Mouse (Mus musculus) adrenal gland, postnatal 10 days (tissue): Measurements from ENCODE around the gene Olfr324. TPM values are rescaled to one million over a fixed set of nuclear protein-coding genes. Genes with fewer than 3 reads are reported as not detected.

Experiments used
- DNase-seq: peaks from one replicate; pipeline ENCODE4 v3.0.0; 2021; ENCODE audit warnings: mixed read lengths
- long read RNA-seq, 2 experiments: library from polyadenylated mRNA; stranded (forward); transcript quantifications; one replicate each; pipeline ENCODE4 v2.0.0; 2021
- total RNA-seq, 2 experiments: library from RNA; stranded (reverse); gene quantifications; 2 replicates each; pipeline ENCODE4 v1.2.3; 2021

Olfr324 gene
- total RNA-seq: not detected
- long read RNA-seq, experiment 1: 0 reads
- long read RNA-seq, experiment 2: 0 reads

DNA sequence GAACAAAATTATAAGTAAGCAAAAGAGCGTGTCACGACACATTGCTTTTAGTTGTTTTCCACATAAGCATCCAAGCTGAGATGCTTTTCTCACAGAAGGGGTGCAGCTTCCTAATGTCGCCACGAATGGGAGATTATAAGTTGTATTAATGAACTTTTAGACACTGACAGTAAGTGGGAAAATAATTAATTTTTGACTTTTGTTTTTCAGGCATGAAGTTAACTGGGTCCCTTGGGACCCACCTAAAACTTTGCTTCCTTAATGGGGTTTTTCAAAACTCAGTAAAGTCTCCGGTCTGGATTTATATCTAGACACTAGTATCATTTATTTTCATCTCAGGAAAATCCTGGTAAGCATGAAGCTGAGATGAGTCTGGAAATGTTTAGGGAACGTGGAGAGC, at the start of gene Olfr324:
Gene Olfr324, plus strand, starts transcription at position 301 of the 400 bp plus-strand sequence.
- no peak for DNase-seq

- no peak for DNase-seq
These were observed 48.6 kb upstream of the Olfr324 start, which contains the start of gene Olfr329-ps for GRCm38 (mm10) chr11:58546322-58546721. TSS of gene Olfr329-ps (minus strand) at chr11:58546422.

DNA sequence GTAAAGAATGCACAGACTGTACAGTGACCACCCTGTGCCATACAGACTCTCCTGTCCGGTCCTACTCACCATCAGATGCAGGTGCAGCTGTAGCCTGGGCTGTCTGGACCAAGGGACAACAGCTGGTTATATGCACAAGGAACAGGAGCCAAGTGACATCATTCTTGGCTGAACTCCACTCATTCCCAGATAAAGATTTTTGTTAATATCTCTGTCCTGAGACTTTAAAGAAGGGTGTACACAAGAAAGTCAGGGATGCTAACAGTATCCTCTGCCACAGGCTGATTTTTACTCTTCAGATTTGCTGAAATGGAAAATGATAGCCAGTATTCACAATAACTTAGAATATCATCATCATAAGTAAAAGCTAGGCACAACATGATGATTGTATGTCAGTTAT, 39.4 kb upstream of the Olfr324 start, which contains the start of gene Olfr328:
Gene Olfr328, minus strand, starts transcription at position 101 of the 400 bp plus-strand sequence.
- peak; percentile 4 for DNase-seq

DNA sequence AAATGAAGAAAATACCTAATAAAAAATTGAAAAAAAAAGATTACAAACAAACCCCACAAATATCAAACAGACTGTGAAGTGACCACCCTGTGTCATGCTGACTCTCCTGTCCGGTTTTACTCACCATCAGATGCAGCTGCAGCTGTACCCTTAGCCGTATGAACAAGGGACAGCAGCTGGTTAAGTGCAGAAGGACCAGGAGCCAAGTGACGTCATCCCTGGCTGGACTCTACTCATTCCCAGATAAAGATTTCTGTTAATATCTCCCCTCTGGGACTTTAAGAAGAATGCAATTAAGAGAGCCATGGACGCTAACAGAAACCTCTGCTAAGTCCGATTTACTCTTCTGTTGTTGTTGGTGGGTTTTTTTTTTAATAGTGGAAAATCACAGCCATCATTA, 24.5 kb upstream of the Olfr324 start, which contains the start of gene Olfr224:
Gene Olfr224, minus strand, starts transcription at position 149 of the 400 bp plus-strand sequence.
- peak; percentile 4 for DNase-seq

DNA sequence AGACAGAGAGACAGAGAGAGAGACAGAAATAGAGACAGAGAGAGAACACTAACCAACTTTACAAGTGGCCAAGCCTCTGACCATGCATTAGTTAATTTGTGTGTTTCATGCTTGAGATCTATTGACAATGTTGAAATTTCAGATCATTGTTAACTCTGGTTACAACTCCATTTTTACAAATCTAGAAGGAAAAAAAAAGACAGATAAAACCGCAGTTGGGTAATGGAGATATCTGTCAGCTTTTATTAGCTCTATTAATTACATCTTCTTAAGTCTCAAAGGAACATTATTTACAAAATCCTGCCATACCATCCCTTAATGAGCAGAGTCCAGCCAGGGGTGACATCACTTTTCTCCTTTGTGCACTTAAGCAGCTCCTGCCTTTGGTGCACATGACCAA, 17.5 kb upstream of the Olfr324 start, which contains the start of gene Olfr325:
Gene Olfr325, plus strand, starts transcription at position 301 of the 400 bp plus-strand sequence.
- no peak for DNase-seq

GRCm38 (mm10) chr11:58578636-58579035, 16.3 kb upstream of the Olfr324 start:
- no peak for DNase-seq

DNA sequence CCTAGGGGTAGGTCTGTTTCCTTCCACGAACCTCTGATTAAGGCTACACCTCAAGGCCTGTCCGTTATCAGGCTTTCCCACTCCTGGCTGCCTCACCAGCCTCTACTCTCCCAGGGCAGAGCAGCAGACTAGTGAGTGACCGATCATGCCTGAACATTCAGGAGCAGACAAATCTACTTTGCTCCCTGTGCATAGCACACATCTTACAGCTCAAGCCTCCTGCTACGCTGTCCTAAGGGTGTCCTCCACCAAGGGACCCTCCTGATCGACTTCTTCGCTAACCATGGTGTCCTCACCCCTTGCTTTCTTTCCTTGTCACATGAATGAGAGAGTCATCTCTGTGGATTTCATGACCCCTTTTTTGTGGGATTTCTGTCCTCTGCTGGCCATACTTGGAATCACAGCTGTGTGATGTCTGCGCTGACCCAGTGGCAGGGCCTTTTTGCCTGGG, 7.0 kb upstream of the Olfr324 start:
- DNase-seq: peak; percentile 70

GRCm38 (mm10) chr11:58588620-58589250, 6.2 kb upstream of the Olfr324 start:
- DNase-seq: no peak

- no peak for DNase-seq
These were observed 2.9 kb downstream of the Olfr324 start for GRCm38 (mm10) chr11:58597837-58598236.

DNA sequence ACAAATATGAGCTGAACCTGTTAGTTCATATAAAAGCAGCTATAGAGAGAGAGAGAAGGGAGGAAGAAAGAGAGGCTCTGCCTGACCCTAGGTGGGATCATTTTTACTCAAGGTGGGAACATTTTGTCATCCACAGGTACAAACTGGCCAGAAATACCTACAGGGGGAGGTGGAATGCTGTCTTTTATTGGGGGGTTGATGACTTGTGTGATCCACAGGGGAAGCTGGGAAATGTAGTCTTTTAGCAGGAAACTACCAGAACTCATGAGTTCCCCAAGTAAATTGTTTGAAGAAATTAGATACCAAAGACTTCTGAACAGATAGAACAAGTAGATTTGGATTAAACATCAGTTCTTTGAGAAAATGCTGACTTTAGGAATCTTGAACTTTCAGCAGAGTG, 7.1 kb downstream of the Olfr324 start:
- no peak for DNase-seq

- no peak for DNase-seq
These were observed 8.1 kb downstream of the Olfr324 start for GRCm38 (mm10) chr11:58602800-58603560.

- no peak for DNase-seq
These were observed 9.8 kb downstream of the Olfr324 start for GRCm38 (mm10) chr11:58604688-58605087.

DNA sequence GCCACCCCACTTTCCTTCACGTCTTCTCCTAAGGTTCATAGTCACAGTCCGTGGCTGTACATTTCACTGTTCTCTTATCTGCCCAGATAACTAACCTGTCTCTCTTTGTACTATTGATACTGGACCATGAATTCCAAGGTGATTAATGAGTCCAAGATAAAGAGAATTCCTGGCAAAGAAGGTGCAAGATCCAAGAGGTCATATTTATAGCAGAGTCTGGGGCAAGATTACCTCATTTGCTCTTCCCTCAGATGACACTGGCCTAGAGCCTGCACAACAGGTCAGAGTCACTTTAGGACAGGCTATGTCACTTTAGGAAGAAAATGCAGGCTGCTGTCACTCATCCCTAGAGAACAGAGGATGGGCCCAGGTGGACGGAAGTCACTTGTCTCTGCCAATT, 10.3 kb downstream of the Olfr324 start:
- no peak for DNase-seq

DNA sequence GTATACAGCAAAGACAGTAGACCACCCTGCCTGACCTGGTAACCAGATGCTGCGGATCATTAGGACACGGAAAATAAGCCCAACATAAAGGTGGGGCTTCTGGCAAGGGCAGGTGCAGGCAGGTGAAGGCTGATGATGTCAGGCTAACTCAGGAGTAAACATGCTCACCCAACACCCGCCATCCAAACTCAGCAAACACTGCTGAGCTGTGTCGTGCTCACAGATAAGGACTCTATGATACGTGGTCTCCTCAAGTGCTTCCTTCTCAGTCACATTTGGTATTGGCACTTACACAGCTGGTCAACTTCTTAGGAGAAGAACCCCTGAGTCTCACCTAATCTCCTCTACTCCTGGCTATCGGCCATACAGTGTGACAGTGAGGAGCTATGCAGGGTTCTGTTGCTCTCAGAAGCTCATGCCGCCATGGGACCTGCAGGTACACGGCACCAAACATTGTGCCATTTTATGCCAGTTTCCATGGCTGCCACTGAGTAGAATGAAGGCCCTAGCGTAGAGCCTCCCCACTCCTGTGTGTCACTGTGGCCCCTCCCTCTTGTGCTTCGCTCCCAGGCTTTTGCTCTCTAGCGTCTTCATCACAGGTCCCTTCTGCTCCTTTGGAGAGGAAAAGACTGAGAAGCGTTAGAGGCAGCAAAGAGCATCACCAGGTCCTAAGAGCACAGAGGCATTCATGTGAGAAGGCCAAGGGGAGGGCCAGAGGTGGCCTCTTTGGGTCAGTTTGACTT, 11.4 kb downstream of the Olfr324 start:
- no peak for DNase-seq

DNA sequence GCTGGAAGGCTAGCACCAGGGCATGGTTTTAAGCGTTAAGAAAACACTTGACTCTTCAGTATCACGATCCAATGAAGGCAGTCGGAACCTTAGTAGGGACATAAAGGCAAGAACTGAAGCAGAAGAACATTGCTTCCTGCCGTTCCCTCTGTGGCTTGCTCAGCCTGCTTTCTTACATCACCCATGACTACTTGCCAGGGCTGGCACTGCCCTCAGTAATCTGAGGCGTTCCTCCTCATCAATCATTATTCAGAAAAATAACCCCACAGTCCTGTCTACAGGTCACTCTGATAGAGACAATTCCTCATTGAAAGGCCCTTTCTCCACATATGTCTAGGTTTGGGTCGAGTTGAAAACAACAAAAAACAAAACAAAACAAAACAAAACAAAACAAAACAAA, 12.1 kb downstream of the Olfr324 start:
- no peak for DNase-seq

- no peak for DNase-seq
These were observed 18.4 kb downstream of the Olfr324 start for GRCm38 (mm10) chr11:58613359-58613758.

DNA sequence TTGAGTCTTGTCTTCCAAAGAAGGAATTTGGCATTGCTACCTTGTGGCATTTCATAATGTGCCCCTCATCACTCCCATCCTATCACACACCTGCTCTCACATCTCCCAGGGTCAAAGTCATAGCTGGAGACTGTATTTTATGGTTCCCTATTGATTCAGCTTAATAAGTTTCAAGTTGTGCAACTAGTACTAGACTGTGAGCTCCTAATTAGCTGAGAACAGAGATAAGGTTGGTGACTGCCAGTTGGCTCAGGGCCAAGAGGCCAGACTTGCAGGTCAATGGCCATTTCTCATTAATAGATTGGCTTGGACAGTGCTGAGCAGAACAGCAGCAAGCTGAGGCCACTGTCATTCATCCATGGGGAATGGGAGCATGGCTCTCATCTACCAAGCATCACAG, 19.6 kb downstream of the Olfr324 start:
- no peak for DNase-seq

GRCm38 (mm10) chr11:58615975-58616374, 21.1 kb downstream of the Olfr324 start, which contains the start of gene 2210407C18Rik:
TSS of gene 2210407C18Rik (minus strand) at chr11:58616075.
- no peak for DNase-seq

GRCm38 (mm10) chr11:58618369-58618768, 23.5 kb downstream of the Olfr324 start:
- DNase-seq: no peak

GRCm38 (mm10) chr11:58618793-58619192, 23.9 kb downstream of the Olfr324 start:
- DNase-seq: no peak

DNA sequence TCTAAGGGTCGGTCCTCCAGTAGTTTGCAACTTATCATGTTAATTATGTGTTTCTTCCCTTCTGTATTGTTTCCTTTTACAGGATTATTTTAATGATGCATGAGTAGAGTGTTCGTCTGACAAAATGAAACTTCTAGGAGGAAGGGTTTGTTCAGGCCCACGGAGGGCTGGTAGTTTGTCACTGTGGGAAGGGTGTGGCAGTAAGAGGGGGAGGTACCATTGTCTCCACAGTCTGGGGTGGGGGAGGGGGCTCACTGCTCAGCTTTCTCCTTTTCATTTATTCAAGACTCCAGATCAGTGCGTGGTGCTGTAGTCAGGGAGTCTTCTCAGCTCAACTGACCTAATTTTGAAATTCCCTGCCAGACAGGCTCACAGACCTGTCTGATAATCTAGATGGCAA, 31.2 kb downstream of the Olfr324 start:
- DNase-seq: no peak

DNA sequence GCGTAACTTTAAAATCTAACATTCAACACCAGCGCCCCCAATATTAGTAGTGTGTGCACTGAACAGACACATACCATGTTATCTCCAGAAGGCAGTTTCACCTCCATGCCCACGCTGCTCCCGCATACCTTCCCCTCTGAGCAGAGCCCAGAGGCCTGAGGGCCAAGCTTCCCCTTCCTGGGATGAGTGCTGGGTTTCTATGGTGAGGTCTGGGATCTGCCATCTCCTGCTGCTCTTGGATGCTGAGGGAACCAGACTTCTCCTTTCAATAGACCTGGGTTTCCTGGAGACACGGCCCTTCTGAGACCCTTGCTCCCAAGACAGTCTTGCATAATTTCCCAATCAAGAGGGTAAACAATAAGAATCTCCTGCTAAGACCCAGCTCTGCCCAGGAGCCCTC, 35.5 kb downstream of the Olfr324 start, which contains the start of gene Olfr323:
Gene Olfr323, minus strand, starts transcription at position 101 of the 400 bp plus-strand sequence.
- no peak for DNase-seq
